Mouse (Mus musculus) cerebellum, adult 9-10 months (tissue): ENCODE measurements around the gene Rarb.

Source experiments
- DNase-seq: peaks from one replicate; pipeline ENCODE4 v3.0.0; 2022

Gene Rarb

GRCm38 (mm10) chr14:16525137-16525924, 293.6 kb downstream of the Rarb start:
- DNase-seq = no peak

- DNase-seq = no peak
These were observed 296.1 kb downstream of the Rarb start for GRCm38 (mm10) chr14:16522852-16523251.

- no peak for DNase-seq
These were observed 299.3 kb downstream of the Rarb start for GRCm38 (mm10) chr14:16519588-16520167.

GRCm38 (mm10) chr14:16517958-16518357, 301.0 kb downstream of the Rarb start:
- DNase-seq = no peak

- no peak for DNase-seq
These were observed 303.2 kb downstream of the Rarb start for GRCm38 (mm10) chr14:16515731-16516130.

- no peak for DNase-seq
These were observed 308.4 kb downstream of the Rarb start for GRCm38 (mm10) chr14:16510574-16510973.

GRCm38 (mm10) chr14:16509825-16510224, 309.1 kb downstream of the Rarb start:
- DNase-seq = no peak

- no peak for DNase-seq
These were observed 310.2 kb downstream of the Rarb start for GRCm38 (mm10) chr14:16508760-16509159.

GRCm38 (mm10) chr14:16497226-16497661, 321.7 kb downstream of the Rarb start:
- no peak for DNase-seq

GRCm38 (mm10) chr14:16483656-16484380, 335.1 kb downstream of the Rarb start:
- DNase-seq = peak; percentile 44

GRCm38 (mm10) chr14:16480621-16481020, 338.3 kb downstream of the Rarb start:
- no peak for DNase-seq

- DNase-seq = no peak
These were observed 339.4 kb downstream of the Rarb start for GRCm38 (mm10) chr14:16479521-16479920.

- no peak for DNase-seq
These were observed 340.2 kb downstream of the Rarb start for GRCm38 (mm10) chr14:16478606-16479323.

- DNase-seq = no peak
These were observed 370.5 kb downstream of the Rarb start for GRCm38 (mm10) chr14:16448269-16448987.

GRCm38 (mm10) chr14:16447587-16447986, 371.4 kb downstream of the Rarb start:
- DNase-seq = no peak

GRCm38 (mm10) chr14:16444859-16445258, 374.1 kb downstream of the Rarb start:
- no peak for DNase-seq

- DNase-seq = no peak
These were observed 379.4 kb downstream of the Rarb start for GRCm38 (mm10) chr14:16439385-16440126.

GRCm38 (mm10) chr14:16437386-16437785, 381.6 kb downstream of the Rarb start:
- no peak for DNase-seq

GRCm38 (mm10) chr14:16434396-16435171, 384.4 kb downstream of the Rarb start:
- peak; percentile 82 for DNase-seq

GRCm38 (mm10) chr14:16433206-16433605, 385.8 kb downstream of the Rarb start:
- DNase-seq = no peak

GRCm38 (mm10) chr14:16432550-16432949, 386.4 kb downstream of the Rarb start:
- no peak for DNase-seq
